29 mouse cellular contexts compared by ENCODE assay signal in the genomic region with DNA sequence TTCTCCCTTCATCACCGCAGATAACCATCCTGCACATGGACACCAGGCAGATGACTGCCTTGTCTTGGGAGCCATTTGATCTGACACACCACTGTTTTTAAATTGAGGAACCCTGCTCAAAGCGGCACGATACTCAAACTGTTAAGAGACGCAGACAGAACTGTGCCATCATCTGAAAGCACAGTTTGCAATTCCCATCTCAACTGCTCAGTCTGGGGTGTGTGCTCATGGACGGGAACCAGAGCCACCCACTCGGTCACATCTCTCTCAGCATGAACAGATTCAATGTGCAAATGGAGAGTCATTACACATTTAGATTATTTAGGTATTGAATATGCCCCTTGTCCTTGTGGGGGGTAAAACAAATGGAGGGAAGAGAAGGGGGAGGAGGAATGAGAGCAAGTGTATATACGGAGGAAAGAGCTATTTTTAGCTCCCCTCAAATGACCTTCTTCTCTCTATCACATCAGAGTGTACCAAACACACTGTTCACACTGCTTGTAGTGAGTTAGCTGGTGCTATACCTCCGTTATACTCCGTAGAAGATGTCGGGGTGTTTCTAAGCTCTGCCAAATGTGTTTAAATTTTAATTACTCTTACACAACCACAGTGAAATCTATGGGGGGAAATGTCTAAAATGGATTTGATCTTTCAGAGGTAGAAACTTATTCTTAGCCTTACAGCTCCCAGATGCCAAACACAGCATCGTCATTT.
DNase-seq lines count a peak whose midpoint lies in the region; ATAC-seq and TF ChIP-seq lines count a peak whose summit lies in the region.
"Had no signal": no experiment of that assay in that cellular context is flagged by ENCODE, and none has a peak within 500 bp of the region (broad histone marks: within the 10 kb centered on the region; RNA-seq: fewer than 3 reads in every experiment).

No protein-coding gene starts in this region.

- H3K4me3 ChIP-seq in forebrain, postnatal 0 days (ENCODE audit: low read depth, low read length) = no peak overlapping the region
- no peak overlapping the region for H3K4me3 ChIP-seq in forebrain, embryonic 15.5 days
- H3K4me3 ChIP-seq: forebrain, embryonic 13.5 days; heart, embryonic 12.5 days; limb, embryonic 15.5 days; liver, embryonic 15.5 days; lung, embryonic 15.5 days; megakaryocyte, embryonic 14.5 days; midbrain, embryonic 13.5 days had no signal

- H3K4me1 ChIP-seq in forebrain, postnatal 0 days (ENCODE audit: insufficient read depth) = peaks cover 8% of the 10 kb centered on the region; the same call in 1 of the 2 replicates
- peaks cover 43% of the 10 kb centered on the region for H3K4me1 ChIP-seq in forebrain, embryonic 15.5 days
- H3K4me1 ChIP-seq: liver, embryonic 15.5 days; megakaryocyte, embryonic 14.5 days had no signal

- H3K9me3 ChIP-seq in forebrain, postnatal 0 days (ENCODE audit: low read length) = no peaks in the 10 kb centered on the region
- no peaks in the 10 kb centered on the region for H3K9me3 ChIP-seq in forebrain, embryonic 15.5 days
- H3K9me3 ChIP-seq: forebrain, embryonic 13.5 days; heart, embryonic 12.5 days; limb, embryonic 15.5 days; liver, embryonic 15.5 days; lung, embryonic 15.5 days; midbrain, embryonic 13.5 days had no signal

- no peak overlapping the region for H3K9ac ChIP-seq in forebrain, postnatal 0 days
- no peak overlapping the region; the same call in 1 of the 2 replicates for H3K9ac ChIP-seq in forebrain, embryonic 15.5 days (replicated peaks)
- H3K9ac ChIP-seq: forebrain, embryonic 13.5 days; heart, embryonic 12.5 days; limb, embryonic 15.5 days; liver, embryonic 15.5 days; lung, embryonic 15.5 days; midbrain, embryonic 13.5 days had no signal

- H3K27ac ChIP-seq in forebrain, postnatal 0 days (ENCODE audit: low read depth, low read length) = no peak overlapping the region
- H3K27ac ChIP-seq in forebrain, embryonic 15.5 days (replicated peaks) = no peak overlapping the region
- H3K27ac ChIP-seq: forebrain, embryonic 13.5 days; hindbrain, postnatal 0 days; limb, embryonic 15.5 days; liver, embryonic 15.5 days; lung, embryonic 15.5 days; midbrain, embryonic 13.5 days had no signal

- ATAC-seq in forebrain, postnatal 0 days = no peak; the same call in 1 of the 2 replicates
- ATAC-seq in forebrain, embryonic 15.5 days (replicated peaks) = no peak
- ATAC-seq: activated CD4-positive, CD25-positive, alpha-beta regulatory T cell, adult 4 months; forebrain, embryonic 13.5 days; hindbrain, postnatal 0 days; intestine, postnatal 0 days; midbrain, embryonic 13.5 days had no signal

- no peaks in the 10 kb centered on the region for H3K36me3 ChIP-seq in forebrain, postnatal 0 days (ENCODE audit: insufficient read depth)
- no peaks in the 10 kb centered on the region for H3K36me3 ChIP-seq in forebrain, embryonic 15.5 days
- H3K36me3 ChIP-seq: G1E; heart, embryonic 12.5 days; limb, embryonic 15.5 days; liver, embryonic 15.5 days; lung, embryonic 15.5 days; midbrain, embryonic 13.5 days had no signal

- intact Hi-C loops in left cerebral cortex, postnatal 14 days (cut with DNase I) = loop anchor here (5.0 to 10.0 kb wide), 2 partner anchors 53 to 205 kb away; a partner anchor contains a TSS

- no peaks in the 10 kb centered on the region for H3K27me3 ChIP-seq in forebrain, postnatal 0 days (ENCODE audit: insufficient read depth, low read length)
- H3K27me3 ChIP-seq in forebrain, embryonic 15.5 days = no peaks in the 10 kb centered on the region
- H3K27me3 ChIP-seq: CH12.LX; forebrain, embryonic 13.5 days; heart, embryonic 12.5 days; limb, embryonic 15.5 days; liver, embryonic 15.5 days; lung, embryonic 15.5 days; megakaryocyte, embryonic 14.5 days; midbrain, embryonic 13.5 days had no signal

- no peak for TF ChIP-seq CTCF in forebrain, postnatal 0 days (IDR thresholded peaks at IDR 0.05; ENCODE audit: low read depth)

- 54% methylated on average over 11 of the region's 11 CpGs for WGBS in forebrain, postnatal 0 days
- 63% methylated on average over 11 of the region's 11 CpGs for WGBS in forebrain, embryonic 15.5 days

- H3K4me2 ChIP-seq in forebrain, postnatal 0 days (ENCODE audit: low read depth) = no peak overlapping the region
- no peak overlapping the region for H3K4me2 ChIP-seq in forebrain, embryonic 15.5 days (replicated peaks)
- H3K4me2 ChIP-seq: forebrain, embryonic 13.5 days; heart, embryonic 12.5 days; limb, embryonic 15.5 days; liver, embryonic 15.5 days; lung, embryonic 15.5 days; midbrain, embryonic 13.5 days had no signal

- peak; percentile 22 for DNase-seq in forebrain, postnatal 0 days
- peak; percentile 18 to 37 for DNase-seq in left cerebral cortex, postnatal 14 days (ENCODE audit: low spot score in 2 of 2)
- no peak for DNase-seq in left cerebral cortex, adult 11 months (ENCODE audit: low spot score)
- DNase-seq in brain, adult 2 months (ENCODE audit: low read depth, low spot score) = peak; percentile 87
- peak; percentile 47 for DNase-seq in layer of hippocampus, adult 9-11 months
- no peak for DNase-seq in Muller cell, postnatal 12 days (ENCODE audit: inconsistent ontology term)
- DNase-seq: adrenal gland, adult 8-10 months; B cell, adult 2 months; gastrocnemius, postnatal 14 days; heart, adult 11 months; heart, postnatal 14 days; kidney, postnatal 25 days; lung, postnatal 36 days; retina, postnatal 1 day; spleen, adult 18-20 months; thymus, postnatal 14 days had no signal

Comparison
In these comparisons a context has a peak if more than half of its experiments do, and no peak if none do; other contexts are left out.
1. DNase-seq: peak in forebrain, postnatal 0 days (single experiment), left cerebral cortex, postnatal 14 days (2 of 2), brain, adult 2 months (single experiment) and layer of hippocampus, adult 9-11 months (single experiment); none in left cerebral cortex, adult 11 months (single experiment) and Muller cell, postnatal 12 days (single experiment).